Mouse (Mus musculus): ENCODE data around the gene Camta1. TPM values are rescaled to one million over a fixed set of nuclear protein-coding genes. Genes with fewer than 3 reads are reported as not detected.
A peak's percentile ranks its signal among the peaks of the same experiment; 100 is the strongest.

Camta1 gene
- polyA plus RNA-seq, 1 experiment from 2014 or later = 106 TPM

DNA sequence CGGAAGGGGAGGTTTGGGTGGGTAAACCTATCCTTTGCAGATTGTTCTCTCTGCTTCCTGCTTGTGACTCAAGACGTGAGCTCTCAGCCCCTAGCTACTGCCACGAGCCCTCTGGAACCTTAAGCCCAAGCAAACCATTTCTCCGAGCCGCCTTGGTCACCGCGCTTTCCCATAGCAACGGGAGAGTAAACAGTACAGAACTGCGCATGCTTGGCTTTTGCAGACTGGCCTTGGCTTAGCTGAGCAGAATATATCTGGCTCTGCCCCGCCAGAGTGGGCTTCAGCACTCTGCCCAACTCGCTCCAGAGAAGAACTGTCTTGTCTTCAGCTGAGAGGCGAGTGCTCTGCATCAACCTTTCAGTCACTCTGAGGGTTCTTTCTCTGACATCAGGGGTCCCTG lies 509.9 kb downstream of the Camta1 start:
- no peak for ATAC-seq (ENCODE audit: insufficient number of reproducible peaks, low FRiP score, low TSS enrichment, low read depth)
- no peaks in the 10 kb centered on the region for H3K36me3 ChIP-seq (ENCODE audit: control insufficient read depth, insufficient read depth, low read length)
- no peak for DNase-seq (ENCODE audit: low spot score)
- no peaks in the 10 kb centered on the region for H3K9me3 ChIP-seq (ENCODE audit: control insufficient read depth, low read length)
- H3K4me3 ChIP-seq (ENCODE audit: low read depth, low read length) = no peak overlapping the region
- H3K27me3 ChIP-seq (ENCODE audit: control insufficient read depth, insufficient read depth, low read length) = no peaks in the 10 kb centered on the region
- H3K4me1 ChIP-seq (ENCODE audit: control insufficient read depth, insufficient read depth, low read length) = peaks cover 5% of the 10 kb centered on the region; the same call in 1 of the 2 replicates
- H3K4me2 ChIP-seq (ENCODE audit: low read depth, severe bottlenecking) = no peak overlapping the region
- H3K27ac ChIP-seq (replicated peaks; ENCODE audit: low read depth, low read length) = no peak overlapping the region
- 68% methylated on average over 12 of the region's 12 CpGs for WGBS
- H3K9ac ChIP-seq (ENCODE audit: low read length) = no peak overlapping the region

DNA sequence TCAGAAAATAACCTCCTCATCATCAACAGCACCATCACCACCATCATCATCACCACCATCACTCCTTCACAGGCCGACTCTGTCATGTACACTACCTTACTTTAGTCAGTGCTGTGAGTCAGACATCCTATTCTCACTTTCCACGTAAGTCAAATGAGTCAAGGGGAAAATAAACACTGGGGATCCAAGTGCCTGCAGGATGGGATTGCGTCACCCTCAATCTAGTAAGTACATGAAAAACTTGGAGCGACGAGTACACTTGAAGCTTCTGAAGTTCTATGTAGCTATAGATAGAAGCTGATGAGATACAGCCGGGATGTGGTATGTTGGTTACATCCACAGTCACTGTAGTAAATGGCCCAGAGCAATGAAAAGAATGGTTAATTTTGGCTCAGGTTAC lies 514.1 kb downstream of the Camta1 start:
- no peaks in the 10 kb centered on the region for H3K36me3 ChIP-seq (ENCODE audit: control insufficient read depth, insufficient read depth, low read length)
- DNase-seq (ENCODE audit: low spot score) = no peak
- no peak overlapping the region for H3K9ac ChIP-seq (ENCODE audit: low read length)
- WGBS = 93% methylated on average over 6 of the region's 6 CpGs
- no peaks in the 10 kb centered on the region for H3K4me1 ChIP-seq (ENCODE audit: control insufficient read depth, insufficient read depth, low read length)
- H3K9me3 ChIP-seq (ENCODE audit: control insufficient read depth, low read length) = no peaks in the 10 kb centered on the region
- no peak overlapping the region for H3K4me3 ChIP-seq (ENCODE audit: low read depth, low read length)
- no peaks in the 10 kb centered on the region for H3K27me3 ChIP-seq (ENCODE audit: control insufficient read depth, insufficient read depth, low read length)
- H3K4me2 ChIP-seq (ENCODE audit: low read depth, severe bottlenecking) = no peak overlapping the region
- no peak overlapping the region for H3K27ac ChIP-seq (replicated peaks; ENCODE audit: low read depth, low read length)
- no peak for ATAC-seq (ENCODE audit: insufficient number of reproducible peaks, low FRiP score, low TSS enrichment, low read depth)

DNA sequence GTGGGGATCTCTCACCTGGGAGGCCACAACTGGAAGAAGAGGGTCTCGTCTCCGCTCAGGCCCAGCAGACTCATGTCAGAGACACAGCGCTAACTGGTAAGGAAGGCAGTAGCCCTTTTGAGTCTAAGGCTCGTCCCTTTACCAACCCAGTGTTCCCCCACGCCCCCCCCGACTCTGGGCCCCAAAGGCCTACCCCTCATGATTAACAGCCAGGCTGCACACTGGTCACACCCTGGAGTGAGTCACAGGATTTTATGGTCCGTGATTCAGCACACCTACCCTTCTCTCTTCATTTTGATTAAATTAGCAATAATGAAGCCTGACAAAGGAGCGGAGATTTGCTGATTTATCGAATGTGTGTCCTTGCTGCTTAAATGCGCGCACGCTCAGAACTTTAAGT lies 515.0 kb downstream of the Camta1 start:
- H3K27ac ChIP-seq (replicated peaks; ENCODE audit: low read depth, low read length) = no peak overlapping the region
- 81% methylated on average over 12 of the region's 12 CpGs for WGBS
- H3K9me3 ChIP-seq (ENCODE audit: control insufficient read depth, low read length) = no peaks in the 10 kb centered on the region
- DNase-seq (ENCODE audit: low spot score) (no peak), ATAC-seq (ENCODE audit: insufficient number of reproducible peaks, low FRiP score, low TSS enrichment, low read depth) (no peak)
- no peaks in the 10 kb centered on the region for H3K27me3 ChIP-seq (ENCODE audit: control insufficient read depth, insufficient read depth, low read length)
- no peaks in the 10 kb centered on the region for H3K4me1 ChIP-seq (ENCODE audit: control insufficient read depth, insufficient read depth, low read length)
- H3K36me3 ChIP-seq (ENCODE audit: control insufficient read depth, insufficient read depth, low read length) = no peaks in the 10 kb centered on the region
- H3K4me3 ChIP-seq (ENCODE audit: low read depth, low read length) = no peak overlapping the region
- H3K9ac ChIP-seq (ENCODE audit: low read length) = no peak overlapping the region
- no peak overlapping the region for H3K4me2 ChIP-seq (ENCODE audit: low read depth, severe bottlenecking)

DNA sequence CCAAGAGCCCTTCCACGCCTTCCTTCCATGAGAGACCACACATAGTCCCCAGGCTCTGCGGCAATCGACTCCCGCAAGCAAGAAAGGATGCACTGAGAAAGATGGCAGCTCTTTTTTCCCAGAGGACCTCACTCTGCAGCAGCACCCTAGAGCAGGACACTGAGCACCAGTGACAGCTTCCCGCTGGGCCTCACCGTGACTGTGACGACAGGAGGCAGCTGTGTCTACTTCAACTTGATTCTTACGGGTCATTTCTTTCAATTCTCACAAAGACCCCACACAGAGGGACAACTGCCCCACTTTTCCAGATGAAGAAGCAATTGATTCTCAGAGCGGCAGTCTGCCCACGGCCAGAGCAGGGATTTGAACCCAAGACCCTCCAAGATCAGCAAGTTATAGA lies 516.9 kb downstream of the Camta1 start:
- DNase-seq (ENCODE audit: low spot score) (no peak), ATAC-seq (ENCODE audit: insufficient number of reproducible peaks, low FRiP score, low TSS enrichment, low read depth) (no peak)
- WGBS = 82% methylated on average over 10 of the region's 10 CpGs
- no peak overlapping the region for H3K4me3 ChIP-seq (ENCODE audit: low read depth, low read length)
- no peaks in the 10 kb centered on the region for H3K4me1 ChIP-seq (ENCODE audit: control insufficient read depth, insufficient read depth, low read length)
- no peak overlapping the region for H3K27ac ChIP-seq (replicated peaks; ENCODE audit: low read depth, low read length)
- H3K36me3 ChIP-seq (ENCODE audit: control insufficient read depth, insufficient read depth, low read length) = no peaks in the 10 kb centered on the region
- H3K9ac ChIP-seq (ENCODE audit: low read length) = no peak overlapping the region
- H3K27me3 ChIP-seq (ENCODE audit: control insufficient read depth, insufficient read depth, low read length) = no peaks in the 10 kb centered on the region
- H3K9me3 ChIP-seq (ENCODE audit: control insufficient read depth, low read length) = no peaks in the 10 kb centered on the region
- no peak overlapping the region for H3K4me2 ChIP-seq (ENCODE audit: low read depth, severe bottlenecking)

DNA sequence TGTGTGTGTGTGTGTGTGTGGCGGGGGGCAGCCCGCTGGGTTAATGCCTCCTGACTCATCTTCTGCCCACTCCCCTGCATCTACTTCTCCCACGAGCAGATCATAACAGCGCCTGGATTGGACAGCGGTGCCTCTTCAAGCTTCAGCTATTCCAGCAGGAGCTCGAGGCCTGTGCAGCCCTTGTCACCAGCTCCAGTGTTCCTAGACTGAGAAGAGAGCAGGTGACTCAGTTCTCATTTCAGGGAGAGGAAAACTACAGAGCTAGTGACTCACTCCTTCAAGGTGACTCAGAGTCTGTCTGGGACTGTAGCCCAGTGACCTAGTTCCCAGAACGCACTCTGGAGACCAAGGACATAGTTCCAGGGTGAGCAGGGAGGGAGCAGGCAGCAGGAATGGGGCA lies 522.3 kb downstream of the Camta1 start:
- H3K27ac ChIP-seq (replicated peaks; ENCODE audit: low read depth, low read length) = no peak overlapping the region
- H3K4me2 ChIP-seq (ENCODE audit: low read depth, severe bottlenecking) = no peak overlapping the region
- H3K4me3 ChIP-seq (ENCODE audit: low read depth, low read length) = no peak overlapping the region
- H3K36me3 ChIP-seq (ENCODE audit: control insufficient read depth, insufficient read depth, low read length) = no peaks in the 10 kb centered on the region
- DNase-seq (ENCODE audit: low spot score) (no peak), ATAC-seq (ENCODE audit: insufficient number of reproducible peaks, low FRiP score, low TSS enrichment, low read depth) (no peak)
- no peaks in the 10 kb centered on the region for H3K4me1 ChIP-seq (ENCODE audit: control insufficient read depth, insufficient read depth, low read length)
- no peak overlapping the region for H3K9ac ChIP-seq (ENCODE audit: low read length)
- WGBS = 91% methylated on average over 7 of the region's 7 CpGs
- no peaks in the 10 kb centered on the region for H3K27me3 ChIP-seq (ENCODE audit: control insufficient read depth, insufficient read depth, low read length)
- H3K9me3 ChIP-seq (ENCODE audit: control insufficient read depth, low read length) = no peaks in the 10 kb centered on the region

DNA sequence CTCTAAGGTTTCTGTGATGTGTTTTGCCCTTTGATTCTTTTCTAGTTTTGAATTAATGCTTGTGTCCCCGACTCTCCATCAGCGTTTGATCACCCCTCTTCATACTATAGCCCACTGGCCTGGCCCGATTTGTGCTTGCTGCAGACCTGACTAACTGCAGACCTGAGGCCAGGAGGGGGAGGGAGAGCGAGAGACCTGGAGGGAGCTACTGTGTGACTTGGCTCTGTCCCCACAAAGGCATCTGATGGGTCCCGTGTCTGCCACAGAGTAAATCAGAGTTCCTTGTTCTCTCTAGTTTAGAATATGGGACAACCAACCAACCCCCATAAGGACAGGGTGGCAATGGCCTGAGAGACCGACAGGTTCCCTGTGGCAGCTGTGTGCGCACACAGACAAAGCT lies 522.7 kb downstream of the Camta1 start:
- Histone ChIP-seq H3K27me3 (ENCODE audit: control insufficient read depth, insufficient read depth, low read length) (no peaks in the 10 kb centered on the region), H3K4me3 (ENCODE audit: low read depth, low read length) (no peak overlapping the region), H3K36me3 (ENCODE audit: control insufficient read depth, insufficient read depth, low read length) (no peaks in the 10 kb centered on the region), H3K4me2 (ENCODE audit: low read depth, severe bottlenecking) (no peak overlapping the region), H3K9ac (ENCODE audit: low read length) (no peak overlapping the region), H3K4me1 (ENCODE audit: control insufficient read depth, insufficient read depth, low read length) (no peaks in the 10 kb centered on the region), H3K9me3 (ENCODE audit: control insufficient read depth, low read length) (no peaks in the 10 kb centered on the region), H3K27ac (replicated peaks; ENCODE audit: low read depth, low read length) (no peak overlapping the region)
- ATAC-seq (ENCODE audit: insufficient number of reproducible peaks, low FRiP score, low TSS enrichment, low read depth) (no peak), DNase-seq (ENCODE audit: low spot score) (no peak)
- WGBS = 84% methylated on average over 7 of the region's 7 CpGs

DNA sequence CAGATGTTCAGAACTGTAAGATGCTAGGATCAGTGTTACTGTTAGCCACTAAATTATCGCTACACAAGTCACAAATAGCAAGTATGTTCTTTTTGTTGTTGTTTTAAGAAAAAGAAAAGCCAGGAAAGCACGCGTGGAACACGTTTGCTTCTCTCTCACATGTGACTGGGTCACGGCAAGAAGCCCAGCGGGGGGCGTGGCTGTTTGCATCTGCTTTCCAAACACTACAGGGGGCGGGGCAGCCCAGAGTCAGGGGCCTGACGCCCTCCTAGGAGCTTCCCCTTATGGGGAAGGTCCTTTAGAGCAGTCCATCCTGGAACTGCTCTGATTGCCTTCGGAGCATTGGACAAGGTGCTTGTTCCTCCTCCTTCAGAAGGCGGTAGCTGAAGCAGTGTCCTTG lies 524.1 kb downstream of the Camta1 start:
- no peak for DNase-seq (ENCODE audit: low spot score)
- no peak for ATAC-seq (ENCODE audit: insufficient number of reproducible peaks, low FRiP score, low TSS enrichment, low read depth)

DNA sequence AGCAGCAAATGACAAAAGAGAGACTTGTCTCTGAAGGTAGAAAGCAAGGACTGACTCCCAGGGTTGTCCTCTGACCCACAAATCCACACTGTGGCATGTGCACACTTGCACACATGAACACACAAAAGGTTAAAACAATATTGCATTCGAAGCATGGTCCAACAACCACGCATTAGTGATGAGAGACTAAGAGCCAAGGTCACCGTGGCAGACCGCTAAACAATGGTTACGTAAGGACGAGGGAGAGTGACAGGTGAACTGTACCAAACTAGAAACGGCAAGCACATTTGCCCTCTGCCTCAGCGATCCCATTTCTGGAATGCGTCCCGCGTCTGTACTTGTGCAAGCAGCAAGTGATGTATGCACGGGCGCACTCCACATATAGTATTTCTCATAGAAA lies 525.3 kb downstream of the Camta1 start:
- H3K9ac ChIP-seq (ENCODE audit: low read length) = no peak overlapping the region
- no peak for ATAC-seq (ENCODE audit: insufficient number of reproducible peaks, low FRiP score, low TSS enrichment, low read depth)
- WGBS = 88% methylated on average over 13 of the region's 13 CpGs

More for the DNA sequence above, 524.1 kb downstream of the Camta1 start:
- Histone ChIP-seq H3K4me3 (ENCODE audit: low read depth, low read length) (no peak overlapping the region), H3K27me3 (ENCODE audit: control insufficient read depth, insufficient read depth, low read length) (no peaks in the 10 kb centered on the region), H3K4me1 (ENCODE audit: control insufficient read depth, insufficient read depth, low read length) (no peaks in the 10 kb centered on the region), H3K4me2 (ENCODE audit: low read depth, severe bottlenecking) (no peak overlapping the region), H3K9ac (ENCODE audit: low read length) (no peak overlapping the region), H3K36me3 (ENCODE audit: control insufficient read depth, insufficient read depth, low read length) (no peaks in the 10 kb centered on the region), H3K9me3 (ENCODE audit: control insufficient read depth, low read length) (no peaks in the 10 kb centered on the region), H3K27ac (replicated peaks; ENCODE audit: low read depth, low read length) (no peak overlapping the region)
- WGBS = 22% methylated on average over 11 of the region's 11 CpGs

DNA sequence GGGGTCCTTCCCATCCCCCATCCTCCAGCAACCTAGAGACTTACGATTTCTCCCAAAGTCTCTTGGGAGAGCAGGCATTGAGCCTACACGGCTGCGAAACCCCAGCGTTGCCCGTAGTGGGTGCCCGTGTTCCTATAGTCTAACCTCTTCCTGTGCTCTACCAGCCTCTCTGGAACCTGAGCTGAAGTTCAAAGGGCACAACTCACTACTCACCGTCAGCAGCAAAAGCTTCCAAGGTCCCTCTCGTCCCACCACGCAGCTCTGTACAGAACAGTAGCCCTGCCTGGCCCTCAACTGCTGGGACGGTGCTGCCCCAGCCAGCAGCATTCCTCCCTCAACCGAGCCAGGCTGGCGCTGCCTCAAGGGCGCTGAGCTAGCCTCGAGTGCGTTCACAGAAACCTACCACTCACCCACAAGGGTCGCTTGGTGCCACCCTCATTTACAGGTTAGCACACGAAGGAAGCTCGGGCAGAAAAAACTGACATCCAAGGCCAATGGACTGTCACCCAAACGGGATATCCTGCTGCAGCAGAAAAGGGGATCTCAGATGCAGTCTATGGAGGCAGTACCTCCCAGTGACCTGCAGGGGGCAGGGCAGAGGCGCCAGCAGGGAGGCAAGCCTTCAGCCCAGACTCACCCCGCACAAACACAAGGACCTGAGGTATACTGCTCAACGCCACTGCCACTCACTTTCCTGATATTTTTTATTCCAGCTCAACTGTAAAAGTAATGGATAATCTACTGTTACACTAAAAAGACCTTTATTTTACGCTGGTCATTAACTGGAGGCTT lies 526.5 kb downstream of the Camta1 start:
- Histone ChIP-seq H3K4me1 (ENCODE audit: control insufficient read depth, insufficient read depth, low read length) (no peaks in the 10 kb centered on the region), H3K4me3 (ENCODE audit: low read depth, low read length) (no peak overlapping the region), H3K36me3 (ENCODE audit: control insufficient read depth, insufficient read depth, low read length) (no peaks in the 10 kb centered on the region), H3K9me3 (ENCODE audit: control insufficient read depth, low read length) (no peaks in the 10 kb centered on the region), H3K9ac (ENCODE audit: low read length) (no peak overlapping the region), H3K4me2 (ENCODE audit: low read depth, severe bottlenecking) (no peak overlapping the region), H3K27ac (replicated peaks; ENCODE audit: low read depth, low read length) (no peak overlapping the region), H3K27me3 (ENCODE audit: control insufficient read depth, insufficient read depth, low read length) (no peaks in the 10 kb centered on the region)
- DNase-seq (ENCODE audit: low spot score) (peak; percentile 79), ATAC-seq (ENCODE audit: insufficient number of reproducible peaks, low FRiP score, low TSS enrichment, low read depth) (no peak)
- WGBS = 42% methylated on average over 23 of the region's 23 CpGs

More for the DNA sequence above, 525.3 kb downstream of the Camta1 start:
- H3K27ac ChIP-seq (replicated peaks; ENCODE audit: low read depth, low read length) = no peak overlapping the region
- no peak for DNase-seq (ENCODE audit: low spot score)
- H3K36me3 ChIP-seq (ENCODE audit: control insufficient read depth, insufficient read depth, low read length) = no peaks in the 10 kb centered on the region
- no peak overlapping the region for H3K4me2 ChIP-seq (ENCODE audit: low read depth, severe bottlenecking)
- no peak overlapping the region for H3K4me3 ChIP-seq (ENCODE audit: low read depth, low read length)
- H3K27me3 ChIP-seq (ENCODE audit: control insufficient read depth, insufficient read depth, low read length) = no peaks in the 10 kb centered on the region
- H3K4me1 ChIP-seq (ENCODE audit: control insufficient read depth, insufficient read depth, low read length) = no peaks in the 10 kb centered on the region
- no peaks in the 10 kb centered on the region for H3K9me3 ChIP-seq (ENCODE audit: control insufficient read depth, low read length)

All from limb, embryonic 11.5 days (tissue).